Mouse (Mus musculus): Measurements from ENCODE around the gene Tfdp1.

- TF ChIP-seq CTCF (IDR thresholded peaks at IDR 0.05): no peak
- TF ChIP-seq EP300 (IDR thresholded peaks at IDR 0.05; ENCODE audit: insufficient read depth, low read depth, low read length): no peak
- no peak for TF ChIP-seq POLR2A (IDR thresholded peaks at IDR 0.05; ENCODE audit: insufficient read depth, low read depth, low read length)
These were observed 58.2 kb downstream of the Tfdp1 start, which contains the start of gene Atp4b for GRCm38 (mm10) chr8:13396725-13397124.
